Mouse (Mus musculus) adrenal gland, postnatal 25 days (tissue): ENCODE measurements at regions not wholly inside any gene's neighbourhood (a gene's known extent, or its start where the extent isn't known, plus 50 kb on each side); places are given as distances from the start of the nearest gene placed in this dataset.

ENCODE experiments used
- DNase-seq: peaks from one replicate; pipeline ENCODE4 v3.0.0; 2021; ENCODE audit warnings: mixed read lengths
- microRNA-seq, 2 experiments: library from miRNA; unstranded; fragments of <30 nt; microRNA quantifications; one replicate each; pipeline ENCODE4 v1.2.0; 2021

- no peak for DNase-seq
Measured at GRCm38 (mm10) chr16:50709727-50710126, 118.8 kb upstream of the Ccdc54 start.

GRCm38 (mm10) chr16:50707906-50708305, 117.0 kb upstream of the Ccdc54 start:
- DNase-seq = no peak

GRCm38 (mm10) chr16:50705921-50706320, 115.0 kb upstream of the Ccdc54 start:
- DNase-seq = no peak

- DNase-seq = no peak
Measured at GRCm38 (mm10) chr16:50700811-50701517, 110.0 kb upstream of the Ccdc54 start.

- no peak for DNase-seq
Measured at GRCm38 (mm10) chr16:50700123-50700522, 109.2 kb upstream of the Ccdc54 start.

GRCm38 (mm10) chr16:50697722-50698121, 106.8 kb upstream of the Ccdc54 start:
- no peak for DNase-seq

- DNase-seq = no peak
Measured at GRCm38 (mm10) chr16:50696052-50696451, 105.1 kb upstream of the Ccdc54 start.

GRCm38 (mm10) chr16:50694045-50694444, 103.1 kb upstream of the Ccdc54 start:
- no peak for DNase-seq

- DNase-seq = no peak
Measured at GRCm38 (mm10) chr16:50690818-50691217, 99.9 kb upstream of the Ccdc54 start.

GRCm38 (mm10) chr16:50689525-50689924, 98.6 kb upstream of the Ccdc54 start:
- no peak for DNase-seq

GRCm38 (mm10) chr16:50688818-50689506, 98.0 kb upstream of the Ccdc54 start:
- no peak for DNase-seq

- no peak for DNase-seq
Measured at GRCm38 (mm10) chr16:50679698-50680097, 88.7 kb upstream of the Ccdc54 start.

- DNase-seq = no peak
Measured at GRCm38 (mm10) chr16:50673339-50673738, 82.4 kb upstream of the Ccdc54 start.

GRCm38 (mm10) chr16:50672713-50673112, 81.8 kb upstream of the Ccdc54 start:
- DNase-seq = no peak

GRCm38 (mm10) chr16:50671170-50671569, 80.2 kb upstream of the Ccdc54 start:
- DNase-seq = no peak

- DNase-seq = no peak
Measured at GRCm38 (mm10) chr16:50664240-50664639, 73.3 kb upstream of the Ccdc54 start.

Small RNA genes lying in the stretch of these regions (microRNA-seq; reads per million reads assigned to microRNA genes)
- 0 reads per million in 2 experiments for gene Mir6363
